Mouse (Mus musculus) layer of hippocampus, postnatal 25 days (tissue): ENCODE data around the gene Olfr978. TPM values are rescaled to one million over a fixed set of nuclear protein-coding genes. Genes with fewer than 3 reads are reported as not detected.
"Not testable (repeated sequence)": the region's sequence is repeated elsewhere in the genome, so short reads cannot be mapped to it uniquely, and the experiment has no call there.

ENCODE experiments used
- DNase-seq, 2 experiments: peaks; one replicate each; pipeline ENCODE4 v3.0.0; 2022; ENCODE audit warnings: mixed read lengths in 2 of 2, low spot score in 1 of 2; ENCODE audit errors: extremely low spot score in 1 of 2
- total RNA-seq, 2 experiments: library from RNA; stranded (reverse); gene quantifications; 2 replicates each; pipeline ENCODE4 v1.2.3; 2021

Gene Olfr978
- not detected for total RNA-seq

GRCm38 (mm10) chr9:39991813-39992212 is at the start of gene Olfr978:
TSS of gene Olfr978 (plus strand) at chr9:39992113.
- DNase-seq, result no peak

GRCm38 (mm10) chr9:39951946-39952345 is 40.0 kb upstream of the Olfr978 start, which contains the start of gene Olfr975:
TSS of gene Olfr975 (minus strand) at chr9:39952046.
- no peak for DNase-seq

GRCm38 (mm10) chr9:39961033-39961432 is 30.9 kb upstream of the Olfr978 start, which contains the start of gene Olfr976:
TSS of gene Olfr976 (minus strand) at chr9:39961133.
- DNase-seq, result not testable (repeated sequence)

GRCm38 (mm10) chr9:39976581-39977145 is 15.2 kb upstream of the Olfr978 start:
- not testable (repeated sequence) for DNase-seq

- no peak for DNase-seq
Measured at GRCm38 (mm10) chr9:40003365-40003764, 11.5 kb downstream of the Olfr978 start, which contains the start of gene Olfr979. TSS of gene Olfr979 (minus strand) at chr9:40003465.

GRCm38 (mm10) chr9:40009482-40009881 is 17.6 kb downstream of the Olfr978 start, which contains the start of gene Olfr980:
TSS of gene Olfr980 (minus strand) at chr9:40009582.
- no peak for DNase-seq

- no peak for DNase-seq
Measured at GRCm38 (mm10) chr9:40021164-40021563, 29.3 kb downstream of the Olfr978 start, which contains the start of gene Olfr981. TSS of gene Olfr981 (plus strand) at chr9:40021464.

Other genes with a start within 250 kb of the Olfr978 start
- gene Olfr967, start 245.9 kb upstream of the Olfr978 start, total RNA-seq, result not detected
- not detected for gene Olfr968, start 208.9 kb upstream of the Olfr978 start, total RNA-seq
- gene Olfr969, start 201.2 kb upstream of the Olfr978 start, total RNA-seq, result not detected
- gene Olfr970, start 183.3 kb upstream of the Olfr978 start, total RNA-seq, result not detected
- gene Olfr971, start 155.2 kb upstream of the Olfr978 start, total RNA-seq, result not detected
- gene Olfr972, start 125.7 kb upstream of the Olfr978 start, total RNA-seq, result not detected
- gene Olfr229, start 84.8 kb upstream of the Olfr978 start, total RNA-seq, result not detected
- gene Olfr974, start 54.6 kb upstream of the Olfr978 start, total RNA-seq, result not detected
- not detected for gene Olfr975, start 40.1 kb upstream of the Olfr978 start, total RNA-seq
- gene Olfr976, start 31.0 kb upstream of the Olfr978 start, total RNA-seq, result not detected
- gene Olfr979, start 11.4 kb downstream of the Olfr978 start, total RNA-seq, result not detected
- not detected for gene Olfr980, start 17.5 kb downstream of the Olfr978 start, total RNA-seq
- not detected for gene Olfr981, start 29.4 kb downstream of the Olfr978 start, total RNA-seq
- not detected for gene Olfr982, start 81.7 kb downstream of the Olfr978 start, total RNA-seq
- not detected for gene Olfr983, start 101.5 kb downstream of the Olfr978 start, total RNA-seq
- not detected for gene Olfr984, start 122.1 kb downstream of the Olfr978 start, total RNA-seq
- not detected for gene Olfr985, start 138.1 kb downstream of the Olfr978 start, total RNA-seq
- not detected for gene Tmem225, start 156.0 kb downstream of the Olfr978 start, total RNA-seq
- under 1 TPM in 1 of 2 experiments, not detected in 1; 0.14 TPM for gene Olfr986, start 188.8 kb downstream of the Olfr978 start, total RNA-seq
- 1 to 10 TPM; 3.4 to 3.8 TPM for gene Zfp202, start 200.2 kb downstream of the Olfr978 start, total RNA-seq